Mouse (Mus musculus) embryonic facial prominence, embryonic 13.5 days (tissue): ENCODE measurements at regions not wholly inside any gene's neighbourhood (a gene's known extent, or its start where the extent isn't known, plus 50 kb on each side); places are given as distances from the start of the nearest gene placed in this dataset.

Source experiments
- ATAC-seq: fragments of 200-750 bp; cut with Nextera tagmentation; 2 replicates; pipeline ENCODE4 v1.8.0; 2017; ENCODE audit warnings: low read depth; ENCODE audit not compliant: insufficient number of reproducible peaks, insufficient read depth, low FRiP score, low TSS enrichment
- H3K27ac ChIP-seq: fragments of 300-500 bp; sonication (generic); 2 replicates; pipeline ENCODE4 v1.5.1; 2015; ENCODE audit warnings: moderate library complexity, mild to moderate bottlenecking, inconsistent platforms
- H3K27me3 ChIP-seq: fragments of 300-500 bp; sonication (generic); 2 replicates; pipeline ENCODE4 v1.6.1; 2015; ENCODE audit warnings: mild to moderate bottlenecking, inconsistent platforms
- H3K36me3 ChIP-seq: fragments of 300-500 bp; sonication (generic); 2 replicates; pipeline ENCODE4 v1.6.1; 2015; ENCODE audit warnings: mild to moderate bottlenecking, inconsistent platforms
- H3K4me1 ChIP-seq: fragments of 300-500 bp; sonication (generic); 2 replicates; pipeline ENCODE4 v1.6.1; 2015; ENCODE audit warnings: inconsistent platforms
- H3K4me2 ChIP-seq: fragments of 300-500 bp; sonication (generic); 2 replicates; pipeline ENCODE4 v1.6.1; 2015; ENCODE audit warnings: moderate library complexity, mild to moderate bottlenecking, inconsistent platforms
- H3K4me3 ChIP-seq: fragments of 300-500 bp; sonication (generic); 2 replicates; pipeline ENCODE4 v1.5.1; 2015; ENCODE audit warnings: mild to moderate bottlenecking, inconsistent platforms
- H3K9ac ChIP-seq: fragments of 300-500 bp; sonication (generic); 2 replicates; pipeline ENCODE4 v1.6.1; 2015; ENCODE audit warnings: mild to moderate bottlenecking, inconsistent platforms
- H3K9me3 ChIP-seq: fragments of 300-500 bp; sonication (generic); 2 replicates; pipeline ENCODE4 v1.6.1; 2016; ENCODE audit warnings: inconsistent platforms
- WGBS: fragments of 180-500 bp; shearing (Covaris S2); methylation state at CpG from one replicate; pipeline ENCODE4 v1.1.7; 2015; ENCODE audit warnings: mixed read lengths; 5-methylcytosine and 5-hydroxymethylcytosine counted together

DNA sequence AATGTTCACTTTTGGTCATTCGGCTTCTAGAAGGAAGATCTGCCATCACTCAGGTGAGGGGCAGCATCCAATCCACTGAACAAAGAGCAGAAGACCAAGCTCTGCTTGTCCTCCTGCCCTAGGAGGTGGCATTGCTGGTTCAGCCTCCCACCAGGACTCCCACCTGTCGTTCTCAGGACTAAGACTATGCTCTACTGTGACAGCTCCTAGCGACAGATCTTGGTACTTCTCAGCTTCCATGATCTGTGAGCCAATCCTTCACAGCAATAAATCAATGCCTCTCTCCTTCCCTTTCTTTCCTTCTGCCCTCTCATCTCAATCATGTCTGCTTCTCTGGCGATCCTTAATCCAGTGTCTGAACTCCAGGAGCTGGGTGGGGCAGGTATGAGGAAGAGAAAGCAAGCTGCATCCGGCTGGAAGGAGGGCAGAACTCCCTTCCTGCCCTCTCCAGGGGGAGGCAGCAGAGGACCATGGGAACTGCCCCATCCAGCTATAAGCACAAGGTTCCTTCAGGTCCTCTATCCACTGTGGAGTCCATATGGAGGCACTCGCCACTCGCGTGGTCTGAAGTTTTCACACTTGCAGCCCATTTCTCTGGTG is 54.8 kb upstream of the Btrc start:
- no peak overlapping the region for H3K4me2 ChIP-seq
- 57% methylated on average over 8 of the region's 8 CpGs for WGBS
- peaks cover 34% of the 10 kb centered on the region for H3K4me1 ChIP-seq
- no peak overlapping the region for H3K4me3 ChIP-seq
- H3K9me3 ChIP-seq = no peaks in the 10 kb centered on the region
- peaks cover 75% of the 10 kb centered on the region for H3K27me3 ChIP-seq
- ATAC-seq = no peak
- no peak overlapping the region for H3K27ac ChIP-seq
- H3K9ac ChIP-seq = no peak overlapping the region
- no peaks in the 10 kb centered on the region for H3K36me3 ChIP-seq

GRCm38 (mm10) chr19:45310291-45310881 is 53.1 kb upstream of the Btrc start:
- H3K9ac ChIP-seq = peak overlapping the region; percentile 41; the same call in 1 of the 2 replicates
- no peak for ATAC-seq

GRCm38 (mm10) chr19:45310944-45311603 is 52.5 kb upstream of the Btrc start:
- Histone ChIP-seq H3K36me3 (no peaks in the 10 kb centered on the region), H3K4me2 (peak overlapping the region; percentile 57), H3K27me3 (peaks cover 52% of the 10 kb centered on the region), H3K9me3 (no peaks in the 10 kb centered on the region), H3K9ac (peak overlapping the region; percentile 41; the same call in 1 of the 2 replicates), H3K4me3 (peak overlapping the region; percentile 27), H3K27ac (no peak overlapping the region), H3K4me1 (peaks cover 31% of the 10 kb centered on the region)
- 11% methylated on average over 15 of the region's 15 CpGs for WGBS
- no peak for ATAC-seq

More at GRCm38 (mm10) chr19:45310291-45310881, 53.1 kb upstream of the Btrc start:
- WGBS = 39% methylated on average over 5 of the region's 5 CpGs
- peaks cover 59% of the 10 kb centered on the region for H3K27me3 ChIP-seq
- no peaks in the 10 kb centered on the region for H3K36me3 ChIP-seq
- H3K4me1 ChIP-seq = peaks cover 31% of the 10 kb centered on the region
- H3K27ac ChIP-seq = no peak overlapping the region
- no peaks in the 10 kb centered on the region for H3K9me3 ChIP-seq
- H3K4me3 ChIP-seq = peak overlapping the region; percentile 27
- peak overlapping the region; percentile 57 for H3K4me2 ChIP-seq

GRCm38 (mm10) chr19:45311831-45312537 is 51.5 kb upstream of the Btrc start:
- H3K9ac ChIP-seq = no peak overlapping the region
- H3K27ac ChIP-seq = no peak overlapping the region
- H3K27me3 ChIP-seq = peaks cover 43% of the 10 kb centered on the region
- H3K4me3 ChIP-seq = no peak overlapping the region
- WGBS = 50% methylated on average over 19 of the region's 19 CpGs
- no peak for ATAC-seq
- no peaks in the 10 kb centered on the region for H3K36me3 ChIP-seq
- no peaks in the 10 kb centered on the region for H3K9me3 ChIP-seq
- peaks cover 32% of the 10 kb centered on the region for H3K4me1 ChIP-seq
- no peak overlapping the region for H3K4me2 ChIP-seq

GRCm38 (mm10) chr19:45312713-45313365 is 50.7 kb upstream of the Btrc start:
- H3K9me3 ChIP-seq = no peaks in the 10 kb centered on the region
- ATAC-seq = no peak
- peaks cover 40% of the 10 kb centered on the region for H3K4me1 ChIP-seq
- H3K9ac ChIP-seq = peak overlapping the region; percentile 40; the same call in 1 of the 2 replicates
- no peaks in the 10 kb centered on the region for H3K36me3 ChIP-seq
- no peak overlapping the region for H3K27ac ChIP-seq
- H3K4me3 ChIP-seq = no peak overlapping the region
- peaks cover 35% of the 10 kb centered on the region for H3K27me3 ChIP-seq
- H3K4me2 ChIP-seq = no peak overlapping the region
- WGBS = 21% methylated on average over 6 of the region's 6 CpGs
